Mouse (Mus musculus) right cerebral cortex, postnatal 36 days (tissue): ENCODE data around the gene Slc52a3.

ENCODE experiments used
- DNase-seq, 2 experiments: peaks; one replicate each; pipeline ENCODE4 v3.0.0; 2022; ENCODE audit warnings: low spot score in 2 of 2, mixed read lengths in 1 of 2

Slc52a3 gene

DNA sequence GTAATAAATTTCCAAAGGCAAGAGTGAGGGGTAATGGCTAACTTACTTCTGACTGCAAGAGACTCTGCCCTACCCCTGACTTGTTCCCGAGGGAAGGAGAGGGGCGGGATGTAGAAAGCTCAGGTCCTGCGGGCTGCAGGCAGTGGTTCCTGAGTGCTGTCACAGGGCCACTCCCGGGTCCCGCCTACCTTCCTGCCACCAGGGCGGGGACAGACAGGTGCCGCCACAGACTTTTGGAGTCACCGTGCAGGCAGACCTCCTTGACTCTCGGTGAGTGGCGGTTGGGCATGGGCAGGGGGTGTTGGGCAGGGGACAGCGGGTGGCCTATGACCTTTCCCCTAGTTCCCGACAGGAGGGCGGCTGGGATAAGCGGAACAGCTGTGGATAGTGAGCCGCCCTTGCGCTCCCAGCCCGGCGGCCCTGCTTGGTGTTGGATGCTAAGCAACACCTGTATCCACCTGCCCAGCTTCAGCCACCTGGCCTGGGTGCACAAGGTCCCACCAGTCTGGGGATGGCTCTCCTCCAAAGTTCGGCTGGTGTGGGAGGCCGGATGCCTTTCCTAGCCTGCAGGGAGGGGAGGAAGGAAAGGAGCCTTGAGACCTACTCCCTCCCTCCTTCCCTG is 3.5 kb downstream of the Slc52a3 start:
- DNase-seq: no peak

DNA sequence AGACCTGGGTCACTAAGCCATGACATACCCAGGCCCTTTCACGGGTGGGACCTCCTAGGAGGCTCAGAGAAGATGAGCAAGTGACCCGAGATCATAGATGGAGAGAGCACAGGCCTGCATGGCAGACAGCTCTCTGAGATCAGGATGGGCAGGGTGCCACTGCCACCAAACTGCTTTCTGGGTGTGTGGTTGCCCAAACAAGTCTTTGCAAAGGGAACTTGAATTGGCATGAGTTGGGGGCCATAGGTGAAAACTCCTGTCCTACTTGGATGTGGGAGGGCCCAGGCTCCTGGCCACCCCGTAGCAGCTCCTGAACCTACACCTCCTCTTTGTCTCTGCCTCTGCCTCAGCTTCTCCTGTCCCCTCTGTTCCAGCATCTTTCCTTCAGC is 4.0 kb downstream of the Slc52a3 start:
- DNase-seq: no peak

DNA sequence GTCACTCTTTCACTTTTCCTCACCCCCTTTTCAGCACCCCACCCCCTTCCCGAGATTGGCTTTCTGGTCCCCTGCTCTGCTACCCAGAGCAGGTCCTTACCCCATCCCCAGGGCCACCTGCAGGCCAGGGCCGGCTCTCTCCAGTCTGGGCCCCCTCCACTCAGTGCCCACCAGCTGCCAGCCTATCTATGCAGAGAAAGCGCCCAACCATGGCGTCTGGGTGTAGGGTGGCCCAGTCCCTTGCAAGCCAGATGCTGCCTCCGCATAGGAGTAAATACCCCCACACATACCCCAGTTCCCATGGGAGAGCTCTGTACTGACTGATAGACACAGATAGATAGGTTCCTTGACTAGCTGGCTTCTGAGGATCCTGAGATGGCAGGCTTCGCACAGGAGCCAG is 4.4 kb downstream of the Slc52a3 start:
- no peak for DNase-seq

DNA sequence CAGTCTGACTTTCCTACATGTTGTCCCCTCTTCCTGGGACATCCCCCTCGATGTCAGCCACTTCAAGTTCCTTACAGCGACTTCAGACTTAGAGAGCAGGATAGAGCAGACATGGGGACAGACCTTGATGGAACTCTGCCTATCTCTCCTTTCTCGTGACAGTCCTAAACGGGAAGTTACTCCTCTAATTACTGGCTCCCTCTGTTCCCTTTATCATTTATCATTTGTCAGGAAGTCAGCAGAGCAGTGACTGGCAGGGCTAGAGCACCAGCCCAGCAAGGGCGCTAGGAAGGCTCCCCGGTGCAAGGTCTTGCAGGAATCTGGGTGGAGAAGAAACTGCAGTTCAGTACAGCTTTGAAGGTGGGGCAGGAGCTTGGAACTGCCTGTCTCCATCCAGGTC is 6.2 kb downstream of the Slc52a3 start:
- no peak for DNase-seq

DNA sequence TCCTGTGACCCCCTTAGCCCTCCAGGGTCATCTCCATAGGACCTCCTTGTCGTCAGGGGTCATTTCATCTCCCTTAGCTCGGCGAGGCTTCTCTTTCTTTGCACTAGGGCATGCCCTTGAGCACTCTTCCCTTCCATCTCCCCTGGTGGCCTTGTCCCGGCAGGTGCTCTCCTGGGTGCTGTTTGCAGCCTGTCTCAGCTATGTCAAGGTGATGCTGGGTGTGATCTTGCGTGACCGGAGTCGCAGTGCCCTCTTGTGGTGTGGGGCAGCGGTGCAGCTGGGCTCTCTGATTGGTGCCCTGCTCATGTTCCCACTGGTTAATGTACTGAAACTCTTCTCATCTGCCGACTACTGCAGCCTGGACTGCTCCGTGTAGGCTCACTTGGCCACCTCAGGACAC is 11.5 kb downstream of the Slc52a3 start:
- DNase-seq: peak in 1 of 2 experiments; percentile 30

DNA sequence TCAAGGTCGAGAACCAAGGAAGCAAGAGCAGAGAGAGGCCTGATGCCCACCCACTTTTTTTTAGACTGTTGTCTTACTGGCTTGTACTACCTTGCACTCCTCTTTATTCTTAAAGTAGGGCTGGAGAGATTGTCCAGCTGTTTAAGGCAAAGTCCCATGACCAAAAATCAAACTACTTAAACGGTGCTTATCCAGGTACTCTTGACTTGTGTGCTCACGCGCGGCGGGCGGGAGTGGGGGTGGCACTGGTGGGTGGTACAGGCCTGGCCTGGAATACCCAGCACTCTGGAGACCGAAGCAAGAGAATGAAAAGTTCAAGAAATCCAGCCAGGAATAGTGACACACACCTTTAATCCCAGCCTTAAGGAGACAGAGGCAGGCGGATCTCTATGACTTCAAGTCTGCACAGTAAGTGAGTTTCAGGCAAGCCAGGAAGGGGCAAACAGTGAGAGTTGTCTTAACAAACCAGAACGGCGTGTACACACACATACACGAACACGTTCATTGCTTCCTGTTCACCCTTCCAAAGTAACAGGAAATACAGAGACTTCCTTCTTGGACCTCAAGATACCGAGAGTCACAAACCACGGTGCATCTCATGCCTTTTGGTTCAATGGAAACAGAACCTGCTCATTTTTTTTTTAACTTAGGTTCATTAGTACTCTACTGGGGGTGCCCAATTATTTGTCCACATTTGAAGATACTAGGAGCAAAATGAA is 12.9 kb downstream of the Slc52a3 start:
- no peak for DNase-seq

DNA sequence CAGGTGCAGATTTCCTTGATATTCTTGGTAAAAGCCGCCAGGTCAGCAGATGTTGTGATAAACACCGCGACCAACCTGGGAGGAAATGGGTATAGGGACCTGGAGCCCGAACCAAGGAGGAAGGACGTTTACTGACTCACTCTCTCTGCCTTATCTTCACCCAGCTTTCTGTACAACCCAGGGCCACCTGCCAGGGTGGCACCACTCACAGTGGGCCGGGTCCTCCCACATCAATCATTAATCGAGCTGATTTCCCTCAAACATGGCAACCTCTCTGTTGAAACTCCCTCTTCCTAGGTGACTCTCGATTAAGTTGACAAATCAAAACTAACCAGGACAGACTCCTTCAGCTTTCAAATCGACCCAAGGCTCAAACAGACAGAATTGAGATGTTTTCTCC is 13.9 kb downstream of the Slc52a3 start:
- DNase-seq: no peak

DNA sequence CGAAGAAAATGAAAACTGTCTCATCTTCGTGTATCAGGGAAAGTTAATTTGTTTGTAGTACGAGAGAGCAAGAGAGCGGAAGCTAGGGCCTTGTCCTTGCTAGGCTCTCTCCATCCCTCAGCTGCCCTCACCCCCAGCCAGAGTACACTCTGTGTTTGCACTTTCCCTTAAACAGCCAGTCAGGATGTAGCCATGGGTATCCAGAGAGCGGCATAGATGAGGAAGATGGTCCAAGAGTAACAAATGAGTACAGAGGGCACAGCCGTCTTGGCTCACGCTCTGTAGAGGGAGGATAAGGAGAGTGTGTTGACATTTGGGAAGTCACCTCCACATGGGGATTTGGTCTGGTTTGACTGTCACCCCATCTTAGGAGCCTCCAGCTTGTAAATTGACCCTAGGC is 14.3 kb downstream of the Slc52a3 start:
- no peak for DNase-seq

DNA sequence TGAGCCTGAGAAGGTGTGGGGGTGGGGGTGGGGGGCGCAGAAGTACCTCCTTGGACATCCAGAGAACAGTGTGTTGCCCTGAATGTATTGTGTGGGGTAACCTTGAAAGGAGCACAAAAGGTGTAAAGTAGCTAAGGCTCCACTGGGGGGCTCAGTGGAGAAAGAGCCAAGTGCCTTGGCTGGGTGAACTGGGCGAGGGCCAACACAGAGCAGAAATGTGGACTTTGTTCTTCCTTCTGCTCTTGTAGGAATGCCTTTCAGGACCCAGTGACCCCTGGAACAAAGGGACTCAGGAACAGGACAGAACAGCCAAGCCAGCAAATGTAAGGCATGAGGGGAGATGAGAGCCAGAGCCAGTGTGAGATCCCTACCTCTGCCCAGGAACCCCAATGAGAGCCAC is 15.4 kb downstream of the Slc52a3 start:
- DNase-seq: no peak

DNA sequence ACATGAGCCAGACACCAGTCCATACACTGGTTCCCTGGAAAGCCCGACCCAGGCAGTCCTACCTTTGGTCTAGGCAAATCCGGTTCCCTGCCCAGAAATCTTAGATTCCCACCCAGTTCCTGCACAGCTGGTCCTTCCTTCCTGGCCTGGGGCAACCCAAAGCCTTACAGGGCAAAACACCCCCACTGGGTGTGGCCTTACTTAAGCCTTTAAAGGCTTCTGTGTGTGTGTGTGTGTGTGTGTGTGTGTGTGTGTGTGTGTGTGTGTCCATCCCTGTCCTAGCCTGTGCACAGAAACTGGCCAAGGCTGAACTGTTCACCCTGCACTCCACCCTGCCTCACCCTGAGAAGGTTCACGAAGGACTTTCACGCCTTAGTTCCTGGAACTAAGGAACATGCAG is 15.9 kb downstream of the Slc52a3 start:
- no peak for DNase-seq

DNA sequence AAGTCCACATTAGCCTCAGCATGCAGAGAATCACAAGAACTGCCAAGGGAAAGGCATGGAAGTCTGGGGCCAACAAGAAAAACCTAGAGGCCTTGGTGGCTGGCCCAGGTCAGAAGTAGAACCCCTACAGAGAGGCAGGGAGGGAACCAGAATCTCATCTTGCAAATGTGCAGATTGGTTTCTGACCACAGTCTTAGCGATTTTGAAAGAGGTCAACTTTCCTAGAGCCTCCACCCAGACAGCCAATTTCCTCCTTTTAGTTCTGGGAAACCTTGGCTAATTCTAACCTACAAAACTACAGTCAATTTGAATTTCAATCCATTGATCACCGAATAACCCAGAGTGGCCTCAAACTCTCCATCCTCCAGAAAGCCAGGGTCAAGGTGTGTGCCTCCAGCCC is 16.4 kb downstream of the Slc52a3 start:
- no peak for DNase-seq

DNA sequence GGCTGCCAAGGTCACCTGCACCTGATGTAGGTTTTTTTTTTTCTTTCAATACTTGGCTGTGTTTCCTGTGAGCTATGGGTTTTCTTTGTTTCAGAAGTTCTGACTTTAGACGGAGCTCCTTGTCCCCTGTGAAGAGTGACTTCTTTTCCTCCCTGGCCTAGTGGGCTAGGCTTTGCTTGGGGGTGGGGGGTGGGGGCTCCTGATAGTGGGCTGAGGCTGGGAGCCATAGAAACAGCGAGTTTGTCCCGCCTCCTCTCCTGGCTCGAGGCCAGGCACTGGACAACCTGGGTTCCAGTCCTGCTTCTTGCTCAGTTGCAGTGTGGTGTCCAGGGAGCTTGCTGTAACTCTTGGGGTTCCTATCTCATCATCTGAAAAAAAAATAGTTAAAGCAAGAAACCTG is 19.7 kb downstream of the Slc52a3 start:
- no peak for DNase-seq

DNA sequence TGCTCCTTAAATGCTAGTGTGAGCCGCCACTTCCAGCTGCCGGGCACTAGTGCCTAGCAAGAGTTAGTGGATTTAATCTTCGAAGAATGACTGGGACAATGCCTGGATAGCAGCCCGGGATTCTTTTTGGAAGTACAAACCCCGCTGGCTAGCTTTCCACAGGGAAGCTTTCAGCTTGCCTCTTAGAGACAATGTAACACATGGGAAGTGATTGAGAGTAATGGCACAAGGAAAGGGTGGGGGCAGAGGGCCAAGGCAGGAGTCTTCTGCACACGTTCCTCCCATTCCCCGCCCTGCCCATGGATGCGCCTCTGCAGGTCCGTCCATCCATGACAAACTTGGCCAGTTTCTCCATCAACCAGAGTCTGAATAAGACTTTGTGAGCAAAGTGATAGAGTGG is 20.4 kb downstream of the Slc52a3 start:
- DNase-seq: no peak

DNA sequence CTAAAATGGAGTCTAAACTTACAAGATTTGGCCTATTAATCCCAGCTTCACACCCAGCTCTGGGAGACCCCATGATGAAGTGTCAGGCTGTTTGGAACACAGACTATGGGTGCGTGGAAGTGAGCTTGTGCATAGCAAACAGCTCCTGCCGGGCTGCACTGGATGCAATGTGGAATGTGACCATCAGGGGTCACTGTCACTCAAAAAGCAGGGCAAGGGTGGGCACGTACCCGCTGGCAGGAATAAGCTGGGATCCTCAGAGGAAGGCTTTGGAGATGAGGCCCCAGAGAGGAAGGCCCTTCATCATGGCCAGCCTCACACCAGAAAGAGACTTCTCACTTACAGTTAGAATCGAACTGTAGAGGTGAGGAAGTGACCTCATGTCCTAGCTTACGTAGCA is 23.9 kb downstream of the Slc52a3 start:
- DNase-seq: no peak

DNA sequence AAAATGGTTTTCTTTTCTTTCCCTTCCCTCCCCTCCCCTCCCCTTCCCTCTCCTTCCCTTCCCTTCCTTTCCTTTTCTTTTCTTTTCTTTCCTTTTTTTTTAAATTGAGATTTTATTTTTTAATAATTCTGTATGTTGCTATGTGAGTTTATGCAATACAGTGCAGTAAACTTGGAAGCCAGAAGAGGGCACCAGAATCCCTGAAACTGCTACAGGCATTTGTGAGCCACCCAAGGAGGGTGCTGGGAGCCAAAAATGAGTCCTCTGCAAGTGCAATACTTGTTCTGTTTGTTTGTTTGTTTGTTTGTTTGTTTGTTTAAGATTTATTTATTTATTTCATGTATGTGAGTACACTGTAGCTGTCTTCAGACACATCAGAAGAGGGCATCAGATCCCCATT is 25.7 kb downstream of the Slc52a3 start:
- DNase-seq: no peak

DNA sequence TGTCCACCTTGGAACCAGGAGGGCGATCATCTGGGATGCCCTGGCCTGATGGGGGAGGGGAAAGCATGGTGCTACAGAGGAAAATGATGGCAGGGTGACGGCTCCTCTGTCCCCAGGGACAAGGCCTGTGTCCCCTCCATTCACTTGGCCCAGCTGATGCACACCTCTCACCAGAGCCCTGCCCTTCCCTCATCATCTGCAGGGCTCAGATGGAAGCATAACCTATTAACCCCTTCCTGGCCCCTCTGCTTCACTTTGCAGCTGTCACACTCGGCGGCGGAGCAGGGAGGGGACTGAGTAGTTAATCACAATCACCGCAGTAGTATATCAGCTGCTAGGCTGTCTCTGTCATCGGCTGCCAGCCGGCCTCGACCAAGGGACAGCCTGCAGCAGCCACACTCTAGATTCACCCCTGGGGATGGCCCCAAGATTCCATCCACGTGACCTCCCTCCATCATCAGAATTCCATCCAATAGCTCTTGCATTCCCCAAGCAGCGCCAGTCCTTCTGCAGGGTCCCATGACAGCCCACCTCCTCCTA is 28.6 kb downstream of the Slc52a3 start:
- no peak for DNase-seq

DNA sequence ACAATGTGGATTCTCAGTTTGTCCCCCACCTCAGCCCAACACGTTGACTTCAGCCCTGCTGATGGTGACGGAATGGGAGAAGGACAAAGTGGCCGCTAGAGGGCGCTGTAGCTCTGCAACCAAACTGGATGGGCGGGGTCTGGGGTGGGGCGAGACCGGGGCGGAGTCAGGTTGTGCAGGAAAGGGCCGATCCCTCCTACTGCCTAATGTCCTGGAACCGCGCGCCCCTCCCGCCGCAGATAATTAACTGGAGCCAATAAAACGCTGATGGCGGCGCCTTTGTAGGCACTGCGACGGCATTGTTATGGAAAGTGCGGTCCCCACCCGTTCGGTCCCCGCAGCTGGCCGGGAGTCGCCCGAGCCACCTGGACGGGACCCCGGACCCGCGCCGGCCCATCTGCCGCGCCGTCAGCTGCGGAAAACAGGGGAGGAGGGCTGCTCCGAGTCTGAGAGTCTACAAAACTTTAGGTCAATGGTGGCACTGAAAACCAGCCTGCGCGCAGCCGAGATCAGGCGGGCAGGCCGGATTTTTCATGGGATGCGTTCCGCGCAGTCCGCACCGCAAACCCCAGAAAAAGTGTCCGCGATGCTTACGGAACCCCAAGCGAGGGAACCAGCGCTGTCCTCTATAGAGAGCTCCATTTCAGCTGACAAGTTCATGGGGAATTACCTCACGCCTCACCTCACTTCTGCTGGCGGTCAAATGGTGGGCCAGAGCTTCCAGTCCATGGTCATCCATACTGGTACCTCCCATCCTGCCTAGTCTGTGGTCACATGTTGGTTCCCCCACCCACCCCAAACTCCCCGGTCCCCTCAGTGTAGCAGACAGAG is 33.2 kb downstream of the Slc52a3 start:
- DNase-seq: peak; percentile 74 to 77

DNA sequence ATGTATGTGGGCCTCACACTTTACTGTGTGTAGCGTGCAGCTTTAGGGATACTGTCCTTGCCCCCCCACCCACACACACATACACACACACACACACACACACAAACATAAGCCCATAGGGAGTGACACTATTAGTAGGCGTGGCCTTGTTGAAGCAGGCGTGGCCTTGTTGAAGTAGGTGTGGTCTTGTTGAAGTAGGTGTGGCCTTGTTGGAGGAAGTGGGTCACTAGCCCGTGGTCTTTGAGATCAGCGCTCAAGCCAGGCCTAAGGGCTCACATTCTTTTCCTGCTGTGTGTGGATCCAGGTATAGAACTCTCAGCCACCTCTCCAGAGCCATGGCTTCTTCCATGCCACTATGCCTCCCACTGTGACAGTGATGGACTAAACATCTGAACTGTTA is 34.7 kb downstream of the Slc52a3 start:
- DNase-seq: no peak

DNA sequence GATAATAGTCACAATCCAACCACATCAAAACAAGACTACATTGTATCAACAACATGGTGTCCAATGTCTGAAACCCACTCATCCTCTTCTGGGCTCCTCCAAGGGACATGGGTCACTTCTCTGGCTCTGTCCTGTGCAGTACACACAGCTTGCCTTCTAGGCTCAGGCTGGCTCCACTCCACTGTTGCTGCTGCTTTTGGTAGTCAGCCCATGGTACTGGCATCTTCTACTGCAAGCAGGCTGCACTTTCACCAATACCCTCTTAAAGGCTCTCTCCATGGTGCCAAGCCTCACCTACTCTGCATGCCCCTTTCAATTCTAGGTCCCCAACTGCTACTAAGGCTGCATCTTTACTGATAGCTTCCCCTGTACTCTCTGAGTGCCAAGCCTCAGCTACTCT is 43.8 kb downstream of the Slc52a3 start:
- DNase-seq: no peak

DNA sequence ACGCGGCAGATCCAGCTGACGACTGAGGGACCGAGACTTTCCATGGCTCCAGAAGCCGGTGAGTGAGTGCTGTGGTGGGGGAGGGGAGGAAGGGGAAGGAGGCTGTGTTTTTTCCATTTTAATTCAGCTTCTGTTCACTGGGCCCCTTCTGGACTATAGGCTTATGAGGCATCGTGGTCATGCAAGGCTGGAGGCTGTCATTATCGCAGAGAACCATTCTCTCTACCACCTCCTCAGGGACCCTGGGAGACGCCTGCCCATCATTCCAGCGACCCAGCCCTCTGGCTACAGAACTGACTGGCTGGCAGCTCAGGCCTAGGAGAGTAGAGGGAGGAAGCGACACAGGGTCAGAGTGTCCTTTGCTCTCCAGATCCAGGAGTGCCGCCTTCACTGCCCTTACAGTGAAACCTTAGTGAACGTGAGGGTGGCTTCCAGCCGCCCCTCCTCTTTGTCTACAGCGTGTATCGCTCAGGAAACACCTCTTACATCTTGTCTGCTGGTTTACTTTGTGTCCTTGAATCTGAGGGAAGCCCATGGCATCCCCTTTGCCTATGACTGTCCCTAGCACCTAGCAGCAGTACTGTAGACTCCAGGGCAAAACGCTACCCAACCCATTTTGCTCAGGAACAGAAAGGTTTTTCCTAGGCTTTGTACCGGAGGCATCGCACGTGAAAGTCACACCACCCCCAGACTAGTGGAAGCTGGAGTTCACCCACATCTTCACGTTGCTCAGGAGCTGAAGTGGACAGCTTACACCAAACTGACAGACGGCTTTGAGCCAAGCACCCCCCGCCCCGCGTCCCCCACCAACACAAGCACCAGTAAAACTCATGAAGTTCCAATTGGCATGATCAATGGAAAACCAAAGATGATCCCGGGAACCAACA is 51.0 kb downstream of the Slc52a3 start:
- no peak for DNase-seq
